Mouse (Mus musculus) forebrain, postnatal 0 days (tissue): ENCODE measurements around the gene Cntn2. TPM values are rescaled to one million over a fixed set of nuclear protein-coding genes. Genes with fewer than 3 reads are reported as not detected.
A peak's percentile ranks its signal among the peaks of the same experiment; 100 is the strongest.

Experiments
- ATAC-seq: fragments of 200-750 bp; cut with Nextera tagmentation; 2 replicates; pipeline ENCODE4 v1.8.0; 2017; ENCODE audit warnings: mild to moderate bottlenecking, moderate library complexity
- DNase-seq: peaks from one replicate; pipeline ENCODE4 v3.0.0-alpha.2; 2015
- H3K27ac ChIP-seq: fragments of 300-500 bp; sonication (generic); 2 replicates; pipeline ENCODE4 v1.5.1; 2014; ENCODE audit warnings: low read depth, mild to moderate bottlenecking, antibody characterized with exemption, low read length, moderate library complexity, mixed read lengths
- H3K27me3 ChIP-seq: fragments of 300-500 bp; sonication (generic); 2 replicates; pipeline ENCODE4 v1.6.1; 2014; ENCODE audit warnings: mild to moderate bottlenecking, low read length, mixed read lengths; ENCODE audit not compliant: insufficient read depth
- H3K36me3 ChIP-seq: fragments of 300-500 bp; sonication (generic); 2 replicates; pipeline ENCODE4 v1.6.1; 2014; ENCODE audit warnings: mild to moderate bottlenecking, moderate library complexity; ENCODE audit not compliant: insufficient read depth
- H3K4me1 ChIP-seq: fragments of 300-500 bp; sonication (generic); 2 replicates; pipeline ENCODE4 v1.6.1; 2014; ENCODE audit warnings: antibody characterized with exemption; ENCODE audit not compliant: insufficient read depth
- H3K4me2 ChIP-seq: fragments of 300-500 bp; sonication (generic); 2 replicates; pipeline ENCODE4 v1.6.1; 2014; ENCODE audit warnings: low read depth, mild to moderate bottlenecking, moderate library complexity
- H3K4me3 ChIP-seq: fragments of 300-500 bp; sonication (generic); 2 replicates; pipeline ENCODE4 v1.5.1; 2014; ENCODE audit warnings: low read depth, low read length, mixed read lengths
- H3K9ac ChIP-seq: fragments of 300-500 bp; sonication (generic); 2 replicates; pipeline ENCODE4 v1.6.1; 2014; ENCODE audit warnings: mild to moderate bottlenecking
- H3K9me3 ChIP-seq: fragments of 300-500 bp; sonication (generic); 2 replicates; pipeline ENCODE4 v1.6.1; 2016; ENCODE audit warnings: low read length
- CTCF ChIP-seq: sonication (generic); IDR thresholded peaks from 2 replicates; pipeline ENCODE4 v1.5.1; 2016; ENCODE audit warnings: antibody characterized with exemption, control low read depth, low read depth
- WGBS: fragments of 180-500 bp; shearing (Covaris S2); extraction: QIAGEN DNeasy Blood & Tissue Kit; methylation state at CpG from one replicate; pipeline ENCODE4 v1.1.7; 2014; 5-methylcytosine and 5-hydroxymethylcytosine counted together
- polyA plus RNA-seq: library from polyadenylated mRNA; unstranded; fragments of >200 nt; fragmentation: Nextera tagmentation; extraction: Ambion mirVana; gene quantifications from 2 replicates; pipeline ENCODE4 v1.2.1, GENCODE M21; 2015
- total RNA-seq: library from RNA; depleted of rRNA; stranded (reverse); fragments of >200 nt; gene quantifications from 2 replicates; pipeline ENCODE4 v1.2.3, GENCODE M21; 2014

The Cntn2 gene
- total and polyA plus RNA-seq, 2 experiments from 2014 or later: 43.9 to 101 TPM

GRCm38 (mm10) chr1:132569516-132569915, 26.5 kb upstream of the Cntn2 start:
- Histone ChIP-seq H3K4me2 (no peak overlapping the region), H3K27ac (peak overlapping the region; percentile 75), H3K27me3 (no peaks in the 10 kb centered on the region), H3K9me3 (no peaks in the 10 kb centered on the region), H3K36me3 (peaks cover 14% of the 10 kb centered on the region; the same call in 1 of the 2 replicates), H3K4me1 (no peaks in the 10 kb centered on the region), H3K4me3 (no peak overlapping the region), H3K9ac (no peak overlapping the region)
- ATAC-seq (peak; percentile 61), DNase-seq (peak; percentile 80)
- 61% methylated on average over 9 of the region's 9 CpGs for WGBS
- TF ChIP-seq CTCF: no peak

- ATAC-seq: no peak
- 0 out of 2 replicates have a peak overlapping the region, but pooled peaks have one; percentile 9 for H3K27ac ChIP-seq
- DNase-seq: no peak
- no peaks in the 10 kb centered on the region for H3K9me3 ChIP-seq
- no peak overlapping the region for H3K4me3 ChIP-seq
- no peak overlapping the region for H3K4me2 ChIP-seq
- TF ChIP-seq CTCF: no peak
- H3K27me3 ChIP-seq: no peaks in the 10 kb centered on the region
- no peak overlapping the region for H3K9ac ChIP-seq
- H3K36me3 ChIP-seq: peaks cover 7% of the 10 kb centered on the region; the same call in 1 of the 2 replicates
- H3K4me1 ChIP-seq: peaks cover 3% of the 10 kb centered on the region; the same call in 1 of the 2 replicates
- 78% methylated on average over 11 of the region's 11 CpGs for whole genome bisulfite sequencing
These were observed 24.5 kb upstream of the Cntn2 start for GRCm38 (mm10) chr1:132567336-132568125.

- TF ChIP-seq CTCF: no peak
- H3K36me3 ChIP-seq: peaks cover 4% of the 10 kb centered on the region; the same call in 1 of the 2 replicates
- DNase-seq (no peak), ATAC-seq (no peak)
- no peaks in the 10 kb centered on the region for H3K27me3 ChIP-seq
- no peak overlapping the region for H3K4me3 ChIP-seq
- H3K9me3 ChIP-seq: no peaks in the 10 kb centered on the region
- no peak overlapping the region for H3K27ac ChIP-seq
- H3K4me1 ChIP-seq: peaks cover 16% of the 10 kb centered on the region
- H3K4me2 ChIP-seq: no peak overlapping the region
- no peak overlapping the region for H3K9ac ChIP-seq
- 80% methylated on average over 7 of the region's 7 CpGs for WGBS
These were observed 22.7 kb upstream of the Cntn2 start for GRCm38 (mm10) chr1:132565766-132566165.

- H3K9me3 ChIP-seq: no peaks in the 10 kb centered on the region
- H3K4me2 ChIP-seq: no peak overlapping the region
- no peaks in the 10 kb centered on the region for H3K27me3 ChIP-seq
- TF ChIP-seq CTCF: no peak
- no peak overlapping the region for H3K27ac ChIP-seq
- ATAC-seq (no peak), DNase-seq (no peak)
- 43% methylated on average over 6 of the region's 6 CpGs for WGBS
- no peak overlapping the region for H3K4me3 ChIP-seq
- H3K36me3 ChIP-seq: no peaks in the 10 kb centered on the region; the same call in 1 of the 2 replicates
- H3K4me1 ChIP-seq: peaks cover 17% of the 10 kb centered on the region
- no peak overlapping the region for H3K9ac ChIP-seq
These were observed 21.9 kb upstream of the Cntn2 start for GRCm38 (mm10) chr1:132564946-132565345.

- H3K36me3 ChIP-seq: no peaks in the 10 kb centered on the region
- no peak overlapping the region for H3K4me2 ChIP-seq
- H3K4me1 ChIP-seq: peaks cover 32% of the 10 kb centered on the region
- H3K4me3 ChIP-seq: no peak overlapping the region
- no peaks in the 10 kb centered on the region for H3K27me3 ChIP-seq
- peak; percentile 34; the same call in 1 of the 2 replicates for ATAC-seq
- no peak for TF ChIP-seq CTCF
- H3K27ac ChIP-seq: peak overlapping the region; percentile 62
- no peak overlapping the region for H3K9ac ChIP-seq
- no peak for DNase-seq
- no peaks in the 10 kb centered on the region for H3K9me3 ChIP-seq
- WGBS: 22% methylated on average over 10 of the region's 10 CpGs
These were observed 19.3 kb upstream of the Cntn2 start for GRCm38 (mm10) chr1:132562337-132562795.

GRCm38 (mm10) chr1:132560907-132561700, 18.0 kb upstream of the Cntn2 start:
- H3K27ac ChIP-seq: 0 out of 2 replicates have a peak overlapping the region, but pooled peaks have one; percentile 9
- H3K4me1 ChIP-seq: peaks cover 32% of the 10 kb centered on the region
- no peaks in the 10 kb centered on the region for H3K27me3 ChIP-seq
- no peak overlapping the region for H3K4me2 ChIP-seq
- H3K9ac ChIP-seq: no peak overlapping the region
- WGBS: 49% methylated on average over 8 of the region's 8 CpGs
- no peak overlapping the region for H3K4me3 ChIP-seq
- no peak for ATAC-seq
- no peaks in the 10 kb centered on the region for H3K36me3 ChIP-seq
- H3K9me3 ChIP-seq: no peaks in the 10 kb centered on the region
- no peak for TF ChIP-seq CTCF
- no peak for DNase-seq
